Mouse (Mus musculus): ENCODE measurements around the gene Nudt16l1. TPM values are rescaled to one million over a fixed set of nuclear protein-coding genes. Genes with fewer than 3 reads are reported as not detected.
A peak's percentile ranks its signal among the peaks of the same experiment; 100 is the strongest.

Gene Nudt16l1
- total RNA-seq, 2 experiments from 2014 or later: 20.5 to 24.3 TPM

DNA sequence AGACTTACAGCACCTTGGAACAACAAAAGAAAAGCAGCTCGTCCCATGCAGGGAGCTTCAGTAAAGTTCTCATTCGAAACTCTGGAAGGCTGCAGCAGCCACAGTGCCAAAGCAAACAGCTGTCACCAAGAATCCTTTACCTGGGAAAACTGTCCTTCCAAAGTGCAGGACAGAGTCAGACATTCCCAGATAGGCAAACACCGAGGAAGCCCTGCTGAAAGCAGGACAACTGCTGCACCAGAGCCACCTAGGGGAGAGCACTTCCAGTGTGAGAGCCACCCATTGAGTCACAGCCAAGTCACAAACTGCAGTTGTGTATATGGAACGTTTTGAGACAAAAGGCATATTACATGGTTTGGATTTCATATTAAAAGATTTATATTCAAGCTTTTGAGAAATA lies 6.9 kb downstream of the Nudt16l1 start:
- intact Hi-C loops (cut with DNase I): no loop called here
- DNase-seq (ENCODE audit: low spot score): no peak

DNA sequence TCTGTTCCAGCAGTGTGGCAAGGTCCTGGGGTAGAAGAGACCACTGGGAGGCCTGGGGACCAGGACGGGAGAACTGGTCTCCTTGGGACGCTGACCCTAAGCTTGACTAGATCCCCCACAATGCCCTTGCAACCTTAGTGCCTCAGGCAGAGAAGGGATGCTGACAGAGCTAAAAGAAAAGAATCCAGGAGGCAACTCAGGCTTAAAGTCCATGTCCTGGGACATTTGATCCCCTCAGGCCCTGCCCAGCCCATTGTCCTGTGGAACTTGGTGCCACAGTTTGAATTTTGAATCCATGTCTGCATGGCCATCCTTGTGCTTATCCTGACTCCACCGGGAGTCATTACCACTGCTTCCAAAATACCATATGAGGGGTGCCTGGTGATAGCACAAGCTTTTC lies 7.6 kb downstream of the Nudt16l1 start:
- intact Hi-C loops (cut with DNase I): no loop called here
- DNase-seq (ENCODE audit: low spot score): no peak

DNA sequence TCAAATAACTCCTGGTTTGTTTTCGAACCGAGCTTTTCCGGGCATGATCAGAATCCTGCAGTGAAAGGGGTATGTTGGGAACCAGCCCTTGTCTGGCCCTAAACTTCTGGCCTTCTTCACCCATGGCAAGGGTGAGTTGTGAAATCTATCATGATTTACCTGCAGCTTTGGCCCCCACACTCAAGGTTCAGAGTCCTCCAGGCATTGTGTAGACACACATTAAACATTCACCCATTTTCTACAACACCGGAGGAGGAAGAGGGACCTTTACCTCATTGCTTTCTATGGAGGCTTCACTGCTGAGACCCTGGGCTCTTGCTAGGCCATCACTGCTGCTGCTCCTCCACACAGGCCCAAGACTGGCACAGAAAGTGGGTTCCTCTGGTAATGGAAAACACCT lies 8.8 kb downstream of the Nudt16l1 start:
- DNase-seq (ENCODE audit: low spot score): no peak
- intact Hi-C loops (cut with DNase I): no loop called here

DNA sequence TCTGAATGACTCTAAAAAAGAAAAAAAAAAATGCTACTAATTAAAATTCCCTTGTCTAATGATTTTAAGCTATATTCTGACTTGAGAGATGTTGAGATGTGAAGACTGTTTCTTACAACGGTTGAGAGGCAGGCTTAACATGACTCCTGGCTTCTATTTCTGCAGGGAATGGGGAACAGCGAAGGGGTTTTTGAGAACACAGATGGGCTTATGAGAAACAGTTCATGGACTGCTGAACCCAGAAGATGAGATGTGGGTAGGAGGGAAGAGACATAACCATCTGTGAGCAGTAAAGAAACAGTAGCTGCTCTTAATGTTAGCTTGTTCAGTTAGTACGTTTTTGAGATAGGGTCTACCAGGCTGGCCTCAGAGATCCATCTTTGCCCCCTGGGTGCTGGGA lies 18.0 kb downstream of the Nudt16l1 start:
- DNase-seq (ENCODE audit: low spot score): no peak
- intact Hi-C loops (cut with DNase I): no loop called here

DNA sequence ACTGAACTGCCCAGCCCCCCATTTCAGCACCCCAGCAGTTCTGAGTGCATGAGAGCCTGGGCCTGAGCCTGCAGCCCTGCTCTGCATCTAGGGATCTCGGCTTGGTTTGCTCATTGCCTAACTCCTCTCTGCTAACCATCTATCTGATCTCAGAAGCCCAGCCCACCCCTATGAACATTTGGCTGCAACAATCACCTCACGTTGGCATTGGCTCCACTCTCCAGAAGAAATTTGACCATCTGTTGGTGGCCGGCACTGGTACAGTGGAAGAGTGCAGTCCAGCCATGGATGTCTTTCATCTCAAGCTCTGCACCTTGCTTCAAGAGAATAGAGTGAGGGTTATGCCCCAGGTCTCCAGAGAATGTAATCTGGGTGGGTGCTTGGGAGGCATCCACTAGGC lies 18.9 kb downstream of the Nudt16l1 start:
- no peak for DNase-seq (ENCODE audit: low spot score)
- intact Hi-C loops (cut with DNase I): no loop called here

DNA sequence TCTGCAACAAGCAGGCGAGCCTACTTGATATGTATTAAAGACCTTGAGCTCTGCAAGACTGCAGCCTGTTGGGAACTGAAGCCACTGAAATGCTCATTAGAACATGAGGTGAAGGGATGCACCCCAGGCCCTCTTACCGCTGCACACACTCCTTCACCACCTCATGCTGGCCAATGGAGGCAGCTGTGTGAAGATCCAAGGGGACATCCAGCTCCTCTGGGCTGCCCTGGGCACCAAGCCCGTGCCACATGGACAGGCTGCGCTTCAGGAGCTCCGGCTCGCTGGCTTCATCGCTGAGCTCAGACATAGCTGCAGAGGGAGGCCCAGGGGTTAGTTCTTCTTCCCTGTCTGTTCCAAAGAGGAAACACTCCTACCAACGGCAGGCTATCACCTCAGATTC lies 21.7 kb downstream of the Nudt16l1 start:
- DNase-seq (ENCODE audit: low spot score): no peak
- intact Hi-C loops (cut with DNase I): loop anchor here (5.0 kb wide), 1 partner anchor 87 kb away; the partner anchor contains the start of gene Glyr1

DNA sequence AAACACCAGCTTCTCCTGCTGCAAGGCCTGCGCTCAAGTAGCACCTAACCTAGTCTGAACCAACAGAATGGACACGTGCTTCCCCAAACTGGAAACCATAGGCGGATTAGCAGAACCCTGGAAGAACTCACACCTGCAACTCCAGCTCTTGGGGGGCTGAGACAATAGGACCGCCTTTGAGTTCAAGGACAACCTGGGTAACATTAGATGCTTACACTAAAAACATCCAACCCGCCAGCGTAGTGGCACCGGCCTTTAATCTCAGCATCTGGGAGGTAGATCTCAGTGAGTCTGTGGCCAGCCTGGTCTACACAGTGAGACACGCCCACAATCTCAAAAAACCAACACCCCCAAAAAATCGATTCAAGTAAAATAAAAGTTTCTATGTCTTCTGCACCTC lies 24.8 kb downstream of the Nudt16l1 start:
- no peak for DNase-seq (ENCODE audit: low spot score)
- intact Hi-C loops (cut with DNase I): loop anchor here (2.0 to 5.0 kb wide), 2 partner anchors 25 to 84 kb away; partner anchors contain the start of genes Glyr1 and Nudt16l1

DNA sequence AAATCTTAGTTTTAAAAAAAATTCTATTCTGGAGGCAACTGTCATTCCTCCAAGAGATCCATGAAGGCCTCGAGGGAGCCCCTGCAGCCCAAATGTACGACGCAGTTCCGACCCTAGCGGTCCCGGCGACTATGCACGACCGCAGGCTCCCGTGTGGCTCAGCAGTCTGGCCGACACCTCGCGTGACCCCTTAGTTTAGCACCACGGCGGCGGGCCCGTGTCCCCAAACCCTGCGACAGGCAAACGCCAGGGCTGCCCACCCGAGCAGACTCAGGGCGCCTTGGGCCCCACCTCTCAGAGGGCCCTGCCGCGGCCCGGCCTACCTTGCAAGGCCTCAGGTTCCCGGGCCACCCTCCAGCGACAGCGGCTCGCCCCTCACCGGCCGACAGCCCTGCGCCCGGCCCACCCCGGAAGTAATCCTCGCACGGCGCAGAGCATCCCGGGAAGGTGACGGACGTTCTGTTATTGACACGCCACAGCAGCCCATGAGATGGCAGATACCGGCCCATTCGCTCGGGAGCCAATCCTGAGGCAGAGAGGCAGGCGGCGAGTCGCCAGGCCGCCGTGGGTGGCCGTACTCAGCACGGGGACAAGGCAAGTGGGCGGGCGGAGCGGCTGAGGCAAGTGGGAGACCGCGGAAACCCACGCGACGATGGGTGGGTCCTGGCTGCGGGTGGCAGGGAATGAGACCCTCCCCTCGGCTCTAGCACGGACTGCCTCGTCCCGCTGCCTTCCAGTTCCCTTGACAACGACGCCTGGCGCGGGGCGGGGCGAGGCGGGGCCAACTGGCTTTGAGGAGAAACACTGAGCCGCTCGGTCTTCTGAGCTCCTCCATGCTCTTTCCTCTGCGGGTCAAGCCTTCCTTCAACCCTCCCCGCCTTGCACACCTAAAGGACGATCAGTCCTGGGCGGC lies 25.5 kb downstream of the Nudt16l1 start, which contains the start of gene Anks3:
TSS of gene Anks3 (minus strand) at position 409 of the 913 bp plus-strand sequence.
- intact Hi-C loops (cut with DNase I): loop anchor here (2.0 to 5.0 kb wide), 2 partner anchors 25 to 83 kb away; partner anchors contain the start of genes Glyr1 and Nudt16l1
- DNase-seq (ENCODE audit: low spot score): peak; percentile 99

DNA sequence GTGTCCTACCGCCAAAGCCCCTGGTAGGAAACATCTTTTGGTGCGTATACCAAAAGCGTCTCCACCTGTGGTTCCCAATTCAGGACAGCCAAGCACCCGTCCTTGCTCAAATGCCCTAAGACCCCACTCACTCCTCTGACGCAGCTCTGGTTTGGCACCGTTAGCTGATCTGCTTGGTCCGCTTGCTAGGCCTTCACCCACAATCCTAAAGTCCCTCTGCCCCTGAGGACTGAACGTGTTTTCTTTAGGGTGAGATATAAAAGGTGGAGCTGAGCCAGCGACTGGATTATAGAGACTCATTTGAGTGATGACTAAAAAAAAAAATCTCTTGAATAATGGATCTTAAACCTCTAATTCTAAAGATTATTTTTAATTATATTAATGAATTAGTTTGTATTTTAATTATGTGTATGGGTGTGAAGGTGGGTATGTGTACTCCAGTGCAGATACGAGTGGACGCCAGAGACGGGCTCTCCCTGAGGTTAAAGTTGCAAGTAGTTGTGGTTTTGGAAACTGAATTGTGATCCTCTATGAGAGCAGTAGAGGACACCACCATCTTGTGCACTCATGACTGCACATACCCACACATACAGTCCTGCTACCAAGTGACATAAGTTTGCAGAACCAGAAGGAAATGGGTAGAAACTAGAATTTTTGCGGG lies 26.3 kb downstream of the Nudt16l1 start:
- intact Hi-C loops (cut with DNase I): loop anchor here (5.0 kb wide), 2 partner anchors 47 to 82 kb away; partner anchors contain the start of genes Glyr1 and Rogdi
- DNase-seq (ENCODE audit: low spot score): no peak

DNA sequence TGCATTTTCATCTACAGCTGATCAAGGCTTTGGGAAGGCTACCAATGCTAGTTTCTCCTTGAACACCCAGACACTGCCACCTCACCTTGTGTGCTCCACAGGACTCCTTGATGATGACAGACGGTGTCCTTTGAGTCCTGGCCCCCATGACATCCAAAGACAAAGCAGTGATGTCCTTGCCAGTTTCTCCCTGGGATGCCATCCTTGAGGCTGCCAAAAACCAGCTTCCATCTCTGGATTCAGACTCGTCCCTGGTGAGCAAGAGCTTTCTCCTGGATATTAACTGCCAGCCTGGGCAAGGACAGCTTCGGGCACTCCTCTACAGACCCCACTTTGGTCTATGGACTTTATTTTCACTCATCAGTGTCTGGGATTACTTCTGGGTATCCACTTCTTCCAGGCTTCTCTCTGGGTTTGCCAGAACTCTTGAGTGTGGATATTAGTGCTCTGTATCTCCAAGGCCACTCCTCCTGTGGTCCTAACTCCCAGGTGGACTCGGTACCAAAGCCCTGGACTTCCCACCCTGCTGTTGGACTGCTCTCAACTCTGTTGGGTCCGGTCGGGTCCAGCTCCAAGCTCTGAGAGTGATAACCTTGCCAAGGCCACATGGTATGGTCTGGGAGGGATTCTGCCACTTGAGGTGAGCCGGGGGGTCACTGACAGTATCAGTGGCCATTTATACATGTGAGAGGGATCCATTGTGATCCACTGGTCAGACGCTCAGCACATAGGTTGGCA lies 27.0 kb downstream of the Nudt16l1 start:
- intact Hi-C loops (cut with DNase I): loop anchor here (5.0 kb wide), 1 partner anchor 47 kb away; the partner anchor contains the start of gene Rogdi

DNA sequence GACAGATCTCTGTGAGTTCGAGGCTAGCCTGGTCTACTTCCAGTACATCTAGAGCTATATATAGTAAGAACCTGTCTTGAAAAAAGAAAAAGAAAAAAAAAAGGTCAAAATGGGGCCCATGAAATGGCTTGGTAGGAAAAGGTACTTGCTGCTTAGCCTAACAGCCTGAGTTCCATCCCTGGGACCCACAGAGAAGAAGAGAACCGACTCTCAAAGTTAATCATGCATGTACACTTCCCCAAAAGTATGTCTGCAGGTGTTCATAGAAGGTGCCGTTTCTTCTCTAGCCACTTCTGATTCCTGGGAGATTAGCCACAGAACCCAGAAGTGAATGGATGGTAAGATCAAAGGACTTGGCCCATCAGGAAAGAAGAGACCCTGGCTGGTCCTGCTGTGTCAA lies 29.9 kb downstream of the Nudt16l1 start:
- intact Hi-C loops (cut with DNase I): loop anchor here (5.0 kb wide), 1 partner anchor 44 kb away; the partner anchor contains the start of gene Rogdi
- no peak for DNase-seq (ENCODE audit: low spot score)

More for the DNA sequence above, 27.0 kb downstream of the Nudt16l1 start:
- DNase-seq (ENCODE audit: low spot score): no peak

DNA sequence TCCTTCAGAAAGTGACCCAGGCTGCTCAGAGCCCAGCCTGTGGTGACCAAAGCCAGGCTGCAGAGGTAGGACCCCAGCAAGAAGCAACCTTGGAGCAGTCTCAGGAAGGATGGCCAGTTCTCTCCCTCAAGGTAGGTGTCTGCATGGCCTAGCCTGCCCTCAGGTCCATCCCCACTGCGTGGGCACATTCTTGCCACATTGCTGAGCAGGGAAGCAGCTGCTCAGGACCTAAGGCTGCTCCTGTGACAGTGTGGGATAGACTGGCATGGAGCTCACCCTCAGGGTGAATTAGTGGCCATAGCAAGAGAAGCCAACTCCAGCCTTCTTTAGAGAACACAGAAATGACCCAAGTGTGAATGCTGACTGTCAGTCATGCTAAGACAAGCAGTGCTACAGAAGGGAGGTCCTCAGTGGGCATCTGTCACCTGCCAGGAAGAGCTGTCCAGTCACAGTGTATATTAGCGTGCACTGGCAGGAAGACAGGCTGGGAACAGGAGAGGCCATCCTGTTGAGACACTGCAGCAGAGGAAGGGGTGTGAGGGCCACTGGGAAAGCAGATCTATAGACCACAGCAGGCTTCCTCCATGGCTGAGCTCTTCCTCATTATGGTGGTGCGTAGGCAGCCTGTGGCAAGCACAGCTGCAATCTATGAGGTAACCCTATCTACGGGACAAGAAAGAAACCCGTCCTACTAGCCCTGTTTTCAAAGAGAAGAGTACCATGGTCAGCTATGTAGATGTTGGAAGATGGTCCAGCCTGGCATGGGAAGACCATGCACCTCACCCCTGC lies 30.7 kb downstream of the Nudt16l1 start:
- intact Hi-C loops (cut with DNase I): loop anchor here (5.0 kb wide), 1 partner anchor 43 kb away; the partner anchor contains the start of gene Rogdi
- no peak for DNase-seq (ENCODE audit: low spot score)

DNA sequence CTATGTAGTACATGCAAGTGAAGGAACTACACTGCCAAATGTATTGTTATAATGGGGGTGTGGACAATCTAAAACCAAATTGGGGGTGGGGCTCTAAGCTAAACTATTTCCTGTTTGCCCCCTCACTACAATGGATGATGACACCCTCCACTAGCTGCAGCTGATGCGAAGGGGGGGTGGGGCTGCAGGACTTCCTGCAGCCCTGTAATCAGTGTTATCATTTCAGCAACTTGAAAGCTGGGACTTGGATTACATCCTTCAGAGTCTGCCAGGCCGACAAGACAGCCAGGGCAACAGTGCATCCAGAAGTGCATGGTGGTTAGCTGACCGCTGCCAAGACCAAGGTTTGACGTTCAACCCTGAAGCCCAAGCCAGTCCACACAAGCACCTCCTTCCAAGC lies 33.1 kb downstream of the Nudt16l1 start:
- DNase-seq (ENCODE audit: low spot score): no peak
- intact Hi-C loops (cut with DNase I): no loop called here

DNA sequence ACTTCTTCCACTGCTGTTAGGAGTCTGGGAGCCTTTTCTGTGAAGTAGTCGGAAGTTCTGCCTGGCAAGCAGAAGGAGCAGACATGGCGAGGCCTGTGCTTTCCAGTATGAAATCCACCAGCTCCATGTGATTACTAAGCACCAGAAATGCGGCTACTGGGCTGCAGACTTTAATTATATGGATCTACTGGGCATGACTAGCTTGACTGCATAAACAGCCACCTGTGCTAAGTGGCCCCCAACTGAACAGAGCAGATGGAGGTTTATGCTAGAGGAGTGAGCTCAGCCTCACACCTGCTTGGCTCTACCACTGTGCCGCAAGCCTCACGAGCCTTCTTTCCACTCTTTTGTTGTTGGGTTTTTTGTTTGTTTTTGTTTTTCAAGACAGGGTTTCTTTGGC lies 36.0 kb downstream of the Nudt16l1 start:
- intact Hi-C loops (cut with DNase I): no loop called here
- DNase-seq (ENCODE audit: low spot score): no peak

DNA sequence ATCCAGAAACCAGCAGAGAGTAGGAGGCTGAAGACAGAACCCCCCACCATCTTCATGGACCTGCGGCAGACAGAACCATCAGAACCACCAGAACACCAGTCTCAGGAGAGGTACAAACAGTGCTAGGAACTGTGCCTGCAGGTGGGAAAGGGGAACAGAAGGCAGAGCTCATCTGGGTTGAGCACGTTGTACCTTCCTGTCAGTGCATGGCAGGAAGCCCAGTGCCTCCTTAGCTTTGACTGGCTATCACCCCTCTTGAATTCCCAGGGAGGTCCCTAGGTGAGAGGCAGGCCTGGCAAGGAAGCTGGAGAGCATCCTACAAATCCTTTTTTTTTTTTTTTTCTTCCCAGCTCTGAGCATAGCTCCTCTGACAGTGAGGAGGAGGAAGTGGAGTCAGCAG lies 37.6 kb downstream of the Nudt16l1 start:
- no peak for DNase-seq (ENCODE audit: low spot score)
- intact Hi-C loops (cut with DNase I): no loop called here

DNA sequence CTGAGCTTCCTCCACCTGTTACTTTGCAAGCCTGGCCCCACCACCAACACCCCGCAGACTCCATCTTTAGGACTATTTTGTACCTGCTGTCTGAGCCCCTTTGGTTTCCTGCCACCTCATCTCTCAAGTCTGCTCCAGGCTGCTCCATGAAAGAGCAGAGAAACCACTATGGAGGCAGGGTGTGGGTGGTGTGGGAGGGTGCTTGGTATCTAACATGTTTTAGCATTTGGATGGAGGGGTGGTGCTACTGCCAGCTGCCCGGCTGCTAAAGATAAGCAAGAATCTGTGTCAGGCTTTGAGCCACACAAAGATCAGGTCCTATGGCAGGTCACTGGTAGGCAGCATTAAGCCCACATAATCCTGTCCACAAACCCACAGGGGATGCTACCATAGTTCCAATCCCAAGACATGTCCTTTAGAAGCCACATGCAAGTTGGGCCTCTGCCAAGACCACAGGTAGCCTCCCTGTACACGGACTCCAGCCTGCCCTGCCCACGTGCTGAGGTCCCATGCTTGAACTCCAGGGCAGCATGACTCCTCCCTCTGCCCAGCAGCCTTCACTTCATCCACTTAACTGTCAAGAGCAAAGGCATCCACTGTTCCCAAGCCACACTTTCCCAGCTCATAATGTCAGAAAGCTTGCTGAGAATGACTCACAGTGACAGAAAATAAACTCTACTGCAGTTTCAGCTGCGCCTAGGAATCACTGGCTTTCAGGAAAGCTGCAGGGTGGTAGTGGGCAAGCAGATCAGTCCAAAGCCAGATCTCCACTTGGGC lies 39.9 kb downstream of the Nudt16l1 start:
- intact Hi-C loops (cut with DNase I): loop anchor here (1.0 kb wide), 1 partner anchor 167 kb away; no protein-coding TSS in a partner anchor

DNA sequence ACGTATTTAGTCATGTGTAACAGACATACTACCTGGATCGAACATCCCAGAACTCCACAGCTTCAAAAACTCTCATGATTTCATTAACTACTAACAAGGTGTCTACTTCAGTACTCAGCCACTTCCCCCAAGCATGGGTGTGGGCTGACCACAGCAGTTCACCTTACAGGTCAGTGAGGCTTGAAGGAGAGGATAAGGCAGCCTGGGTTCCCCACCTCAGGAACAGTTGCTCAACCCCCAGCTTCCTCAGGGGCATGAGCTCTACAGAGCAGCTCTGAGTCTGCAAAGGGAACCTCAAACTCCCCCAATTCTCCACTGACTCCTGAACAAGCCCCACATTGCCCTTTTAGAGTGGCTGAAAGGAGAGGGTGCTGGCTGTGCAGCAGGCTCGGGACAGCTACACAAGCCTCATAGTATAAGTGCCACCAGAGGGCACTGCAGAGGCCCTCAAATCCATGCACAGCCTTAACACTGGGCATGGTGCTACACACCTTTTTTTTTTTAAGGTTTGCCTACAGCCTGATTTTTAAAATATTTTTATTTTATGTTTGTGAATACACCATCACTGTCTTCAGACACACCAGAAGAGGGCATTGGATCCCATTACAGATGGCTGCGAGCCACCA lies 41.3 kb downstream of the Nudt16l1 start:
- intact Hi-C loops (cut with DNase I): loop anchor here (1.0 kb wide), 1 partner anchor 165 kb away; no protein-coding TSS in a partner anchor
- no peak for DNase-seq (ENCODE audit: low spot score)

More for the DNA sequence above, 39.9 kb downstream of the Nudt16l1 start:
- DNase-seq (ENCODE audit: low spot score): no peak

DNA sequence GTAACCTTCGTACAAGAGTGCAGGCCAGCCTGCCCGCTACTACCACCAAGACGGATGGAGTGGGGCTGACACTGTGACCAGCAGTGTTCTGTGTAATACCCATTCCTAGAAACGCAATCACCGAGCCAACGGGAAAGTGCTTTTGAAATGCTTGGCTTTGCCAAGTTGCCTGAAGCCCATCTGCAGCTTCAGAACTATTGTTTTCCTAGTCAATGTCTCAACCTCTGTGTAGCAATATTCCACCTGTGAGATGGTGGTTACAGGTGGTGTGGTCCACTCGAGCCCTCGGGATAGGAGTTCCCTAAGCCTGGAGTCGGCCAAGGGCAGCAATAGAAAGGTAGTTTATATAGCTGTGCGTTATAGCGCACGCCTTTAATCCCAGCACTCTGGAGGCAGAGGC lies 46.2 kb downstream of the Nudt16l1 start:
- DNase-seq (ENCODE audit: low spot score): no peak
- intact Hi-C loops (cut with DNase I): no loop called here

Measured in heart, postnatal 25 days (tissue).